Mouse (Mus musculus) c-Kit-negative CD71-positive TER-119-positive erythroid progenitor cells, embryonic 14.5 days (primary cell): ENCODE data around the gene D430019H16Rik.

Source experiments
- DNase-seq: peaks from one replicate; pipeline ENCODE4 v3.0.0-alpha.2; 2013; ENCODE audit warnings: low read depth, low spot score

D430019H16Rik gene

DNA sequence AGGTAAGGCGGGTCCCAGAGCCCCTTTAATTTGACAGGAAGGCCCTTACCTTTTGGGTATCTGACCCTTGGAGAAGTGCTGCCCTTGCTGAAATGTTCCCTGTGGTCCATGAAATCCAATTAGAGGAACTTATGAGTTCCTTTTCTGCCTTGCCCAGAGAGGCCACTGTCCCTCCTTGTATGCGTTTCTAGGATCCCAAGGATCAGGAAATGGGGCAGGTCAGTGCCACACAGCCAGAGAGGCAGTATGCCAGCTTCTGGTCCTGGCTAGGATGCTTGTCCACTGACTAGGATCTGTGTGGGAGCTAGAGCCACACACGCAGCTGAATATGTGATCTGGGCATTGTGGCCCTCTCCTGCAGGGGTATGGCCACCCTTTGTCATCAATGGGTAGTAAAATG, 36.6 kb downstream of the D430019H16Rik start:
- DNase-seq, result no peak

- no peak for DNase-seq
These were observed 37.1 kb downstream of the D430019H16Rik start for GRCm38 (mm10) chr12:105490794-105491193.

GRCm38 (mm10) chr12:105494796-105495195, 41.1 kb downstream of the D430019H16Rik start:
- DNase-seq, result no peak

- DNase-seq, result no peak
These were observed 44.2 kb downstream of the D430019H16Rik start for GRCm38 (mm10) chr12:105497894-105498293.

GRCm38 (mm10) chr12:105498423-105498822, 44.8 kb downstream of the D430019H16Rik start:
- DNase-seq, result no peak

DNA sequence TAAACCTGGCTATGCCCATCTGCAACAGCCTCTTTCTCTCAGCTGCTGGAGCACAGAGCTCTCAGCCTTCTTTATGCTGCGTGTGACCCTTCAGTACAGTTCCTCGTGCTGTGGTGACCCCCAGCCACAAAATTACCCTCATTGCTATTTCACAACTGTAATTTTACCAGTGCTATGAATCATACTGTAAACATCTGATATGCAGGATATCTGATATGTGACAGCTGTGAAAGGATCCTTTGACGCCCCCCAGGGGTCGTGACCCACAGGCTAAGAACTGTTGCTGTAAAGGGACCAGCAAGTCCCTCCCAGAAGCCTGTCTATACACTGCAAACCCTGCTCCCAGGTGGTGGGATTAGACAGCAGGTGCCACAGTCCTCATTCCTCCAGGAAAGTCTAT, 45.2 kb downstream of the D430019H16Rik start:
- no peak for DNase-seq

DNA sequence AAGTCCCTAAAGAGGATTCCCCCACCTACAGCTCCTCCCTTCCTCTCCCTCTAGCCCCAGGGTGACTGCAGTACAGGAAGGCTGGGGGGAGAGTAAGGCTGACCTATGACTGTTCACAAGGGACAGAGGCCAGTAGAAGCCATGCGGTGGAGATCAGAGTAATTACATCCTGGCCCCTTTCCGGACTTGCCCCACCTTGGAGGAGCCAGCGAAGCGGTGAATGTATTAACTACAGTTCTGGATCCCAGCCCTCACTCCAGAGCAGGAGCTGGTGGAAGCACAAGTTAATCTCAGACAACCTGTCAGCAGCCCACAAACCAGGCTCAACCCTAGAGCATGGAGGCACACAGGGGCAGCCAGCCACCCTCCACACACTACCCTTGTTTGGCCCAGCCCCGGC, 47.3 kb downstream of the D430019H16Rik start:
- DNase-seq, result no peak

- DNase-seq, result peak; percentile 17
These were observed 51.1 kb downstream of the D430019H16Rik start for GRCm38 (mm10) chr12:105504736-105505135.

GRCm38 (mm10) chr12:105511109-105511508, 57.5 kb downstream of the D430019H16Rik start:
- DNase-seq, result no peak

DNA sequence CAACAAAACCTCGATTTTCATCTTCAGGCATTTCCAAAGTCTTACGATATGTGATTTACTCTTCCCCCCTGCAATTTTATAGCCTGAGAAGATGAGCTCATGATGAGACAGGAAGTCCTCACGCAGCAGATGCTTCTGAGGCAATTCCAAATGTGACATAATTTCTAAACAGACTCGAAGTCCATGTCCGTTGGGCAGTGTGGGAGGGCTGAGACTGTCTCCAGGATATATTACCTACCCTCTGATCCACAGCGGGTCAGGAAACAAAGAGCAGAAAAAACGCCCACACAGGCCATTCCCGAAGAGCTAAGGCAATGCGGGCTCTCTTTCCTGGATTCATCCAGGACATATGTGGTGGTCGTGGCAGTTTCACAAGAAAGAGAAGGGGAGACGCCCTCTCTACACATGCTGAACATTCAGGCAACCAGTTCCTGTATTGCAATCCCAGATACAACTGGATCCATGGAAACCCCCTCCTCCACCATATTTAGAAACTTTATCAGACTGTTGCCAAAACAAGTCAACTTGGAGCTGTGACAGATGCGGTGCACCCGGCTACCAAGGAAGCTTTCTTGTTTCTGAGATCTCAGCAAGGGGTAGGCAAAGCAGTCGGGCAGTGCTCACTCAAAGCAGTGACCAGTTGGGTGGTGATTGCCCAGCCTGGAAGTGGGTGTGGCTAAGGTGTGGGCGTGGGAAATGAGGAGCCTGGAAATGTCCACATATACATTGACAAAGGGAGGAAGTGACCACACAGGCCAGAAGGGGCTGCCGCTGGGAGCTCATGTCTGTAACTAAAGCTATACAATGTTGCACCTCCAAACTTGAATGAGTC, 58.2 kb downstream of the D430019H16Rik start:
- no peak for DNase-seq

- DNase-seq, result no peak
These were observed 60.5 kb downstream of the D430019H16Rik start for GRCm38 (mm10) chr12:105514111-105514510.

DNA sequence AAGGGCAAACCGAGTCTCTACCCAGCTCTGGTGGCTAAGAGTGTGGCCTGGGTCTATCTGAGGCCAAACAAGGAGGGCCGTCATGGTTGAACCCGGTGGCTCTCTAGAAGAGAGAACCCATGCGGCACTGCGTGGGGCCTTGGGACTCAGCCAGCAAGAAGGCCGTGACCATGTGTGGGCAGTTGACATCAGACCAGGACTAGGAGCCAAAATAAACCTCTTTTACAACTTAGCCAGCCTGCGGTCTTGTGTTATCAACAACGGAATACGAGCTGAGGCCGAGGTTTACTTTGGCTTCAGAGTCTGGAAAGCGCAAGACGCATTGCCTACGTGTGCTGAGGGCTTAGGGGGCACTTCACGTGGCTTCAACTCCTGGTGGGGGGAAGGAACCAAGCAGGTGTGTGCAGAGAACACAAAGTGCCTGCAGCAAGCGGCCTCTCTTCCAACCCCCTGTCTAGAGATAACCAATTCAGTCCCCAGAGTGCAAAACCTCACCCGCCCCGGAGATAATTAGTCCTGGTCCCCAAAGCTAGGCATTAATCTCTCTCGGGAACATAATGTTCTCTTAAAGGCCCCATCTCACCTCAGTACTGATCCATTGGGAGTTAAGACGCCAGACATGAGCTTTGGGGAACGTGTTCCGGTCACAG, 63.5 kb downstream of the D430019H16Rik start:
- no peak for DNase-seq

DNA sequence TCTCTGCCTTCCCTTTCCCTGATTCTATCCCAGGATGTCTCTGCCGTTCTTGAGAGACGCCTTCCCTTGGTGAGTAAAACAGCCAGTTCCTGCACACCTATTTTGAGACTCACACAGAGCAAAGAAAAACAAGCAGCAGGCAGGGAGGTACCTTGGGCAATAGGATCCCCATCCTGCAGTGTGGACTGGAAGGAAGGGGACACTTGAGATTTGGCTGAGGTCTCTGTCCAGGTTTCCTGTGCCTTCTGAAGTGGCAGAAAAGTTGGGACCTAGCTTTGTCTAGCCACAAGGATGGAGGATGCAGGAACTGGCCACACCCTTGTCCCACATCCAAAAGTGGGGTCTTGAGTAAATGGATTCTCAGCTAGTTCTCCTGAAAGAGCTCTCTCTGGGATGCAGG, 66.2 kb downstream of the D430019H16Rik start:
- DNase-seq, result no peak

- no peak for DNase-seq
These were observed 67.6 kb downstream of the D430019H16Rik start for GRCm38 (mm10) chr12:105521170-105521762.

DNA sequence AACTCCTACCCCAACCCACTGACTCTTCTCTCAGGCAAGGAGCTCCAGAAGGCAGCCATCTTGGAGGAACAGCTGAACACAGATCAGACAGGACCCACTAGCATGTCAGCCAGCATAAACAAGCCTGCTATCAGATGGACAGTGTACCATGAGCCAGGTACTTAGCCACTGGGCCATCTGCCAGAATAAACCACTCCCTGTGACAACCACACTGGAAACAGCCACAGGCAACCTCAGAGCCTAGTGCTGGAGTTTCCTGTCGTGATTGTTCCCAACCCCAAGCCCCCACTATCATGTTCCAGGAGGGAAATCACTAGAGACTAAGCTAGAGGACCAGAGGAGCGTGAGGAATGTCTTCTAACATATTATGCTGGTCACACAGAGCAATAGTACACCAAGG, 70.1 kb downstream of the D430019H16Rik start:
- no peak for DNase-seq

- DNase-seq, result no peak
These were observed 72.5 kb downstream of the D430019H16Rik start for GRCm38 (mm10) chr12:105526186-105526585.

DNA sequence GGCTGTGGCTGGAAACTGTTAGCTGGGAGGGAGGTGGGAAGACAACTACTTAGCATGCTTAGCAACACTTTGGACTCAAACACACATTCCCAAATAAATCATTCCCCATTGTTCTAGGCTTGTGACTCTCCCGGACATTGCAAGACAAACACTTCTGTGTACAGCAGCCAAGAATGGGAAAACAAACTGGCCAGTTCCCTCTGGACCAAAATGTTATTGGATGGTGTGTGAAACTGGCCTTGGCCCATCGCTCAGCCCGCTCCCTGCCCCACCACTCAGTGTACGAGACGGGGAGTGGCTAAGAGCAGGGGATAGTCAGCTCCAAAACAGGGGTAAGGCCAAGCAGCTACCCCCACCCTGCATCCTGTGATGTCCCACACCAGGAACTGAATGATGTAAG, 73.2 kb downstream of the D430019H16Rik start:
- no peak for DNase-seq

DNA sequence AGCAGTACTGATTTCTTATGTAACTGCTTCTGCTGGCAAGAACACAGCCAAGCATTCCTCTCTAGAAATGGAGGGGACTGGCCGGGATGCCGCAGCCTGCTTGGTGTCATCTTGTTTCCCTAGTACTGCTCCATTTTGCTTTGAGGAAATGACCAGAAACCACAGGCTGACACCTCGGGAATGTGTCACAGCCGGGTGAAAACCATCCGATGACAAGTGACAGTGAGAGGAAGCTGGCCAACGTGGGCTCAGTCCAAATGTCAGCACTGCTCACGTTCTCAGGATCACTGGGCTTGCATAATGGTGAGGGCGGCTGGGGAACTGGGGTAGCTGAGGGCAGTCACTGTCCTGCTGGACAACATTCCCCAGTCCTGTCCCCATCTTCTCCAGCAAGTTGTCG, 75.9 kb downstream of the D430019H16Rik start:
- DNase-seq, result no peak

- no peak for DNase-seq
These were observed 78.2 kb downstream of the D430019H16Rik start for GRCm38 (mm10) chr12:105531724-105532371.

DNA sequence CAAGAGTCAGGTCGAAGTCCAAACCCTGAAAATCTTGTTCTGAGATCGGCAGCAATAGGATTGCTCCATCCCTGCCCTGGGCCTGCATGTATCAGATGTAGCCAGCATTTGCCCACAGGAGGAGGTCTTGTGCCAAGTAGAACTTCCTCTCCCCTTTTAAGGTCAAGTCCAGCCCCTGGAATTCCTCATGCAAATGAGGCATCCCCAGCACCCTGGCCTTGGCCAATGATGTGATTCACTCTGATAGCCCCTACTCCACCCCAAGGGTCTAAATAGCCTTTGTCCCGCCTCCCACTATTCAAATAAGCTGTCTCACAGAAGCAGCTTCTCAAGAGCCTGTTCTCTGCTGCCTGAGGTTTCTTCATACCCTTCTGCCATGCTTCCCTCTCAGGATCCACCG, 81.2 kb downstream of the D430019H16Rik start:
- DNase-seq, result no peak

GRCm38 (mm10) chr12:105535968-105536760, 82.5 kb downstream of the D430019H16Rik start:
- no peak for DNase-seq
